Mouse (Mus musculus): ENCODE measurements around the gene Rnf207. TPM values are rescaled to one million over a fixed set of nuclear protein-coding genes. Genes with fewer than 3 reads are reported as not detected.
A peak's percentile ranks its signal among the peaks of the same experiment; 100 is the strongest.

Rnf207 gene
- polyA plus RNA-seq, 1 experiment from 2014 or later, result 0.19 TPM

DNA sequence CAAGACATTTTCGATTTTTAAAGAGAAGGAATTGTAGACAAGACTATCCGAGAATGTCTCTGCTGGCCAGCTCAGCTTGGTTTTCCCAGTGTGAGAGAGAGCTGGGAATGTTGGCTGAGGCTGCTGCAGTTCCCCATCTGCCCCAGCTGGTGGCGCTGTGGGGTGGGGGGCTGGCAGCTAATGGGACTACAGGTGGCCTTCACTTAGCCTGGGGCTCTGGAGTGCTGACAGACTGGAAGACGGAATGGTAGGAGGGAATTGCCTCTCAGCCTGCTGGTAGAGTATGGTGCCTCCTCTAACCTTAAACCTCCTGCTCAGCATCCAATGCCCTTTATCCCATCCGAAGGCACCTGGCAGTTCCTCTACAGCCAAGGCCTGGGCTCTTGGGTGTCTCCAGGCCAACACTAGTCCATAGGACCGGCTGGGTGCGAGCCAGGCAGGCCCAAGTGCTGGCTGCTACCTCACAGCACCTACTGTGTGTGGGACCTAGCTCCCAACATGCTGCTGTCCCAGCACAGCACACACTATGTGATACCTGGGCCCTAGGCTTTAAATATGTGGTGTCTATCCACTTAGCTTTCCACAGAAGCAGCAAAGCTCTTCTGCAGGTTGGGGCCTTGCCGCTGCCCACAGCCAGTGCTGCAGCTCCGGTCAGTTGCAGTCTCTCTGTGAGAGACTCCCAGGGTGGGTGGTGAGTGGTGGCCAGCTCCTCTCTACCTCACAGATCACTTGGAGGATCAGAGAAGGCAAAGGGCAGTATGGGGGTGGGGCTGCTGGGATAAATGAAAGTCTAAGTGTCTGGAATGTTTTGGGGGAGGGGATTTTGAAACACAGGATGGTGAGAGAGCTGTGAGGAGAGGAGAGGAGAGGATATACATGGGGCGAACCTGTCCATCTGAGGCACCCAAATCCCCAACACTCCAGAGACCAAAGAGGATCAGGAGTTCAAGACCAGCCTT is 42.1 kb downstream of the Rnf207 start:
- Histone ChIP-seq H3K36me3 (ENCODE audit: control insufficient read depth, insufficient read depth, low read length) (no peaks in the 10 kb centered on the region), H3K4me2 (ENCODE audit: low read depth, severe bottlenecking) (no peak overlapping the region), H3K4me1 (ENCODE audit: control insufficient read depth, insufficient read depth, low read length) (peaks cover 28% of the 10 kb centered on the region), H3K27me3 (ENCODE audit: control insufficient read depth, insufficient read depth, low read length) (peaks cover 30% of the 10 kb centered on the region), H3K9me3 (ENCODE audit: control insufficient read depth, low read length) (no peaks in the 10 kb centered on the region), H3K9ac (ENCODE audit: low read length) (no peak overlapping the region), H3K4me3 (ENCODE audit: low read depth, low read length) (no peak overlapping the region), H3K27ac (replicated peaks; ENCODE audit: low read depth, low read length) (no peak overlapping the region)
- ATAC-seq (ENCODE audit: insufficient number of reproducible peaks, low FRiP score, low TSS enrichment, low read depth) (no peak), DNase-seq (ENCODE audit: low spot score) (peak; percentile 67)
- 51% methylated on average over 10 of the region's 10 CpGs for WGBS

DNA sequence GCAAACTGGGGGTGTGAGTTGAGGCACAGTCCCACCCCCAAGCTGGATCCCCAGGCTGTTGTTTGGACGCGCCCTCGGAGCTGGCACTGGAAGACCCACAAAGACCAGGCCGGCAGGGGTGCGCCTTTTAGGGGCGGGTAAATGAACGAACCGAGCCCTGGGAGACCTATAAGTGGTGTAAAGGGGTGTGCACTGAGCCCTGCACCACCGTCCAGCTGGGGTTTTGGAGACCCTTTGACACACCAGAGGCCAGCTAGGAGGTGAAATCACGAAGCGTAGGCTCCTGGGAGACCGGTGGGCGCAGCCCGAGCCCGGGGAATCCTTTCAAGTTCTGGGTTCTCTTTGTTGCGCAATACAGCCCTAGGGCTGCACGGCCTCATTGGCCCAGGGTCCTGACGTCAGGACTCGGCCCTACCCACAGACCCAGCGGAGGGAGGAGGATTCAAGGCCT is 44.1 kb downstream of the Rnf207 start:
- Histone ChIP-seq H3K27ac (replicated peaks; ENCODE audit: low read depth, low read length) (no peak overlapping the region), H3K9me3 (ENCODE audit: control insufficient read depth, low read length) (no peaks in the 10 kb centered on the region), H3K4me3 (ENCODE audit: low read depth, low read length) (peak overlapping the region; percentile 50), H3K4me2 (ENCODE audit: low read depth, severe bottlenecking) (peak overlapping the region; percentile 97), H3K4me1 (ENCODE audit: control insufficient read depth, insufficient read depth, low read length) (peaks cover 29% of the 10 kb centered on the region), H3K27me3 (ENCODE audit: control insufficient read depth, insufficient read depth, low read length) (peaks cover 19% of the 10 kb centered on the region), H3K36me3 (ENCODE audit: control insufficient read depth, insufficient read depth, low read length) (no peaks in the 10 kb centered on the region), H3K9ac (ENCODE audit: low read length) (peak overlapping the region; percentile 67)
- ATAC-seq (ENCODE audit: insufficient number of reproducible peaks, low FRiP score, low TSS enrichment, low read depth), result peak; percentile 49; the same call in 1 of the 2 replicates
- peak; percentile 54 for DNase-seq (ENCODE audit: low spot score)
- under 1% methylated on average over 20 of the region's 20 CpGs for WGBS

DNA sequence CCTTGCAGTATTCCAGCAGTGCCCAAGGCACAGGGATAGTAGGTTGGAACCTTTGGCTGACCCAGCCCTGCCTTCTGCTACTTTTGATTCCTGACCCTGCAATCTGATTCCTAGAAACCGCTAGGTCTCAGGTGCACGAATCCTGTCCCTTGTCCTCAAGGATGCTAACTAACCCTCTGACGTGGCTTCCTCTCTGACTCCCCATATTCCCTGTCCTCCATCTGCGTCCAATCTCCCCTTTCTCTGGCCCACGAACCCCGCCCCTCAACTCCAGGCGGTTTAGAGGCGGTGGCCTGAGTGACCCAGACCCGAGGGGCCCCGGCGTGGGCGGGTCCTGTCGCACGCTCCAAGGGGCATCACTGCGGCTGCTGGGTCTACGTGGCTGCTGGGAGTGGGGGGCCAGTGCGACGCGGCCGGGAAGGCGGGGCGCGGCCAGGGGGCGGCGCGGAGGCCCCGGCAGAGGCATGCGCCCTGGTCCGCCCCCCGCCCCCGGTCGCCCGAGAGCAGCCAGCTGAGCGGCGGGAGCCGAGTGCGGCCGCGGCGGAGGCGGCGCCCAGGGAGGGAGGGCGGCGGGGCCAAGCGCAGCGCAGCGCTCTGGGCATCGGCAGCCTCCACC is 45.1 kb downstream of the Rnf207 start, which contains the start of gene Gpr153:
Gene Gpr153, plus strand, starts transcription at position 612 of the 616 bp plus-strand sequence.
- Histone ChIP-seq H3K27ac (replicated peaks; ENCODE audit: low read depth, low read length) (peak within 1 kb of the TSS; percentile 56; the same call in 1 of the 2 replicates), H3K9me3 (ENCODE audit: control insufficient read depth, low read length) (no peaks in the 10 kb centered on the region), H3K4me2 (ENCODE audit: low read depth, severe bottlenecking) (peak within 1 kb of the TSS; percentile 97), H3K4me1 (ENCODE audit: control insufficient read depth, insufficient read depth, low read length) (peaks cover 29% of the 10 kb centered on the region), H3K27me3 (ENCODE audit: control insufficient read depth, insufficient read depth, low read length) (peaks cover 18% of the 10 kb centered on the region), H3K36me3 (ENCODE audit: control insufficient read depth, insufficient read depth, low read length) (no peaks in the 10 kb centered on the region), H3K4me3 (ENCODE audit: low read depth, low read length) (peak within 1 kb of the TSS; percentile 50), H3K9ac (ENCODE audit: low read length) (peak within 1 kb of the TSS; percentile 67)
- DNase-seq (ENCODE audit: low spot score), result peak; percentile 71
- ATAC-seq (ENCODE audit: insufficient number of reproducible peaks, low FRiP score, low TSS enrichment, low read depth), result peak; percentile 68
- WGBS, result under 1% methylated on average over 41 of the region's 48 CpGs

DNA sequence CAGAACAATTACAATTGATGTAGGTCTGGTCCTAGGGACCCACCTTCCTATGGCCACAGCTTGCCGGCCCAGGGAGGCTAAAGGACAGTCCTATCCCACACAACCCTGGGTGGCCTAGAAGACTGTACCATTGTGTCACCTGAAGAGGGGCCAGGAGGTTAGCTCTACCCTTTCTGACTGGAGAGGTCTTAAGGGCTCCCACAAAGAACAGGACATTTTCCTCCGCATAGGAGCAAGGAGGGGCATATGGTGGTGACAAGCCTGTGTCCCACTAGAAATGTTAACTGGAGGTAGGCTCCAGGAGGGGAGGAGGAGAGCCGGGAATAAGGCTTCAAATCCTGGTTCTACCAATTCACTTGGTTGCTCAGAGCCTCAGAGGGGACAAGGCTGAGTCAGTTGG is 45.6 kb downstream of the Rnf207 start:
- no peak overlapping the region for H3K9ac ChIP-seq (ENCODE audit: low read length)
- no peaks in the 10 kb centered on the region for H3K36me3 ChIP-seq (ENCODE audit: control insufficient read depth, insufficient read depth, low read length)
- H3K27ac ChIP-seq (replicated peaks; ENCODE audit: low read depth, low read length), result no peak overlapping the region
- H3K4me3 ChIP-seq (ENCODE audit: low read depth, low read length), result 0 out of 2 replicates have a peak overlapping the region, but pooled peaks have one; percentile 50
- DNase-seq (ENCODE audit: low spot score) (no peak), ATAC-seq (ENCODE audit: insufficient number of reproducible peaks, low FRiP score, low TSS enrichment, low read depth) (no peak; the same call in 1 of the 2 replicates)
- peaks cover 18% of the 10 kb centered on the region for H3K27me3 ChIP-seq (ENCODE audit: control insufficient read depth, insufficient read depth, low read length)
- 29% methylated on average over 3 of the region's 3 CpGs for WGBS
- no peaks in the 10 kb centered on the region for H3K9me3 ChIP-seq (ENCODE audit: control insufficient read depth, low read length)
- peaks cover 29% of the 10 kb centered on the region for H3K4me1 ChIP-seq (ENCODE audit: control insufficient read depth, insufficient read depth, low read length)
- no peak overlapping the region for H3K4me2 ChIP-seq (ENCODE audit: low read depth, severe bottlenecking)

DNA sequence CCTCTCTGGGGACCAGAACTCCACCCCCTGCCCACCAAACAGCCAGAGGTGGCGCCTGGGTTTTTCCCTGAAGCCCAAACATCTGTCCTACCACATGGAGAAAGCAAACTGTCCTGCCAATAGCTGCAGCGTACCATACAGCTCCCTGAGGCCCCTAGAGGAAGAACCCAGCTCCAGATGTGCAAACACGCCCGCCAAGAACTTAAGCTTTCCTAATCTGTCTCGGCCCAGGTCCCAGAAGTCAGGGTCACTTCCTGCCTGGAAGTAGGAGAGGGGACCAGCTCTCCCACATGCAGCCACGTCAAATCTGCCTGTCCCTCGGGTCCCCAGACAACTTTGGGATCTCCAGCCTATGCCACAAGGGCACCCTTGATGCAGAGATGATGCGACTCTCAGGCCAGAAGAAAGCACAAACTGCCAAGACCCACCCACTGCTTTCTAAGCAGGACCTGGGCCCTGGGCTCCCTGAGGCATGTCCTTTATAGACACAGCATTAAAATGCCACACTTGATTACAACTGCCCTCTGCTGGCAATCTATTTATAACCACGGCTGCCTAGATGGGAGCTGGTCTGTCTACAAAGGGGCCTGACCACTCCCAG is 46.2 kb downstream of the Rnf207 start:
- H3K4me3 ChIP-seq (ENCODE audit: low read depth, low read length), result no peak overlapping the region
- H3K9me3 ChIP-seq (ENCODE audit: control insufficient read depth, low read length), result no peaks in the 10 kb centered on the region
- DNase-seq (ENCODE audit: low spot score) (peak; percentile 43), ATAC-seq (ENCODE audit: insufficient number of reproducible peaks, low FRiP score, low TSS enrichment, low read depth) (no peak)
- H3K27ac ChIP-seq (replicated peaks; ENCODE audit: low read depth, low read length), result no peak overlapping the region
- no peaks in the 10 kb centered on the region for H3K36me3 ChIP-seq (ENCODE audit: control insufficient read depth, insufficient read depth, low read length)
- H3K4me2 ChIP-seq (ENCODE audit: low read depth, severe bottlenecking), result no peak overlapping the region
- WGBS, result 24% methylated on average over 9 of the region's 9 CpGs
- peaks cover 29% of the 10 kb centered on the region for H3K4me1 ChIP-seq (ENCODE audit: control insufficient read depth, insufficient read depth, low read length)
- peaks cover 18% of the 10 kb centered on the region for H3K27me3 ChIP-seq (ENCODE audit: control insufficient read depth, insufficient read depth, low read length)
- no peak overlapping the region; the same call in 1 of the 2 replicates for H3K9ac ChIP-seq (ENCODE audit: low read length)

DNA sequence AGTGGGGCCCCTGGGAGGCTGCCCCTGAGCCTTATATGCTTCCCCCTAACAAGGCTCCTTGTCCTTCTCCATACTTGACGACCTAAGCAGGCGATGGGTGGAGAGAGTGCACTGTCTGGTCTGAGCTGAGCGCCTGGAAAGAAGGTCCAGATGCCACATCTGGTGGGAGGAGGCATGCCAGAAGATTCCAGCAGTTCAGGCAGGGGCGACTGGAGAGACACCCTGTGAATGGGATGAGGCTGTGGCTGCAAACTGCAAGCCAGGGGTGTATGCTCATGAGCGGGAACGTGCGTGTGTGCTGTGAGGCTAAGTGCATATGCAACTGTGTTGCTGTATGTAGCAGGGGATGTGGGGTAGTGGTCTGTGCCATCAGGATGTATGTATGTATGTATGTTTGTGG is 46.8 kb downstream of the Rnf207 start:
- H3K4me2 ChIP-seq (ENCODE audit: low read depth, severe bottlenecking), result peak overlapping the region; percentile 4; the same call in 1 of the 2 replicates
- 64% methylated on average over 7 of the region's 7 CpGs for WGBS
- peaks cover 18% of the 10 kb centered on the region for H3K27me3 ChIP-seq (ENCODE audit: control insufficient read depth, insufficient read depth, low read length)
- no peaks in the 10 kb centered on the region for H3K9me3 ChIP-seq (ENCODE audit: control insufficient read depth, low read length)
- peaks cover 29% of the 10 kb centered on the region for H3K4me1 ChIP-seq (ENCODE audit: control insufficient read depth, insufficient read depth, low read length)
- H3K4me3 ChIP-seq (ENCODE audit: low read depth, low read length), result no peak overlapping the region
- H3K27ac ChIP-seq (replicated peaks; ENCODE audit: low read depth, low read length), result no peak overlapping the region
- no peaks in the 10 kb centered on the region for H3K36me3 ChIP-seq (ENCODE audit: control insufficient read depth, insufficient read depth, low read length)
- ATAC-seq (ENCODE audit: insufficient number of reproducible peaks, low FRiP score, low TSS enrichment, low read depth) (no peak), DNase-seq (ENCODE audit: low spot score) (no peak)
- H3K9ac ChIP-seq (ENCODE audit: low read length), result peak overlapping the region; percentile 12; the same call in 1 of the 2 replicates

DNA sequence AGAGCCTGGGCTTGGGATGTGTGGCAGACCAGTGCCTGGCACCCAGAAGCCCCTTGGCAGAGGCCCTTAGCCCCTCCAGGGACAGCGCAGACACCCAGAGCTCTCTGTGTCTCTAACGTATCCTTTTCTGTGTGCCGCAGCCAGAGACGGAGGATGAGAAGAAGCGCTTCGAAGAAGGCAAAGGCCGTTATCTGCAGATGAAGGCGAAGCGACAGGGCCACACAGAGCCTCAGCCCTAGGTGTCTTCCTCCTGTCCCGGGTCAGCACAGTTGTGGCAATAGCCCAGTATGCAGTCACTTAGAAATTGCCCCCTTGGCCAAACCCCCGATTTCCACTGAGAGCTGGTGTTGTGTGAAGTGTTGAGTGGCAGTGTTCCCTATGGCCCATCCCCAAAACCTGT is 47.5 kb downstream of the Rnf207 start:
- H3K4me3 ChIP-seq (ENCODE audit: low read depth, low read length), result no peak overlapping the region
- H3K27ac ChIP-seq (replicated peaks; ENCODE audit: low read depth, low read length), result no peak overlapping the region
- DNase-seq (ENCODE audit: low spot score) (no peak), ATAC-seq (ENCODE audit: insufficient number of reproducible peaks, low FRiP score, low TSS enrichment, low read depth) (no peak)
- no peak overlapping the region for H3K4me2 ChIP-seq (ENCODE audit: low read depth, severe bottlenecking)
- H3K9me3 ChIP-seq (ENCODE audit: control insufficient read depth, low read length), result no peaks in the 10 kb centered on the region
- no peaks in the 10 kb centered on the region for H3K36me3 ChIP-seq (ENCODE audit: control insufficient read depth, insufficient read depth, low read length)
- peaks cover 29% of the 10 kb centered on the region for H3K4me1 ChIP-seq (ENCODE audit: control insufficient read depth, insufficient read depth, low read length)
- peaks cover 14% of the 10 kb centered on the region for H3K27me3 ChIP-seq (ENCODE audit: control insufficient read depth, insufficient read depth, low read length)
- WGBS, result 89% methylated on average over 11 of the region's 11 CpGs
- H3K9ac ChIP-seq (ENCODE audit: low read length), result no peak overlapping the region

DNA sequence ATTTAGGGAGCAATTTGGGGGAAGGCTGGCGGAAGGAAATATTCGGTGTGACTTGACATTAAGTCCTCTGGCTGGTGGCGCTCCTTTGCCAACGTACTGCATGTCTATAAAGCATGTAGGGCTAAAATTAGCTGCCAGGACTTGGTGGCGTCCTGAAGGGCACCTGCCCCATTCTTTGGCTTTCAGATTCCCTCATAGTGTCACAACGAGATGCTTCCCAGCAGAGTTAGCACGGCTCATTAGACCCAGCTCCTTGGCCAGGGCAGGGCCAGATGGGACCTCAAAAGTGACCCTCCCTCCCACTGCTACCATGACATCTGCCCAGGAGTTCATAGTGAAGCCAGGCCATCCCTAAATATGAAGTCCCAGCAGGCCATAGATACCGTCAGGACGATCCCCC is 48.2 kb downstream of the Rnf207 start:
- Histone ChIP-seq H3K36me3 (ENCODE audit: control insufficient read depth, insufficient read depth, low read length) (no peaks in the 10 kb centered on the region), H3K27ac (replicated peaks; ENCODE audit: low read depth, low read length) (no peak overlapping the region), H3K9me3 (ENCODE audit: control insufficient read depth, low read length) (no peaks in the 10 kb centered on the region), H3K27me3 (ENCODE audit: control insufficient read depth, insufficient read depth, low read length) (peaks cover 9% of the 10 kb centered on the region), H3K9ac (ENCODE audit: low read length) (no peak overlapping the region), H3K4me3 (ENCODE audit: low read depth, low read length) (no peak overlapping the region), H3K4me2 (ENCODE audit: low read depth, severe bottlenecking) (no peak overlapping the region), H3K4me1 (ENCODE audit: control insufficient read depth, insufficient read depth, low read length) (peaks cover 29% of the 10 kb centered on the region)
- WGBS, result 79% methylated on average over 9 of the region's 9 CpGs
- ATAC-seq (ENCODE audit: insufficient number of reproducible peaks, low FRiP score, low TSS enrichment, low read depth) (no peak), DNase-seq (ENCODE audit: low spot score) (no peak)
